Mouse (Mus musculus): ENCODE measurements around the gene Mns1.

DNA sequence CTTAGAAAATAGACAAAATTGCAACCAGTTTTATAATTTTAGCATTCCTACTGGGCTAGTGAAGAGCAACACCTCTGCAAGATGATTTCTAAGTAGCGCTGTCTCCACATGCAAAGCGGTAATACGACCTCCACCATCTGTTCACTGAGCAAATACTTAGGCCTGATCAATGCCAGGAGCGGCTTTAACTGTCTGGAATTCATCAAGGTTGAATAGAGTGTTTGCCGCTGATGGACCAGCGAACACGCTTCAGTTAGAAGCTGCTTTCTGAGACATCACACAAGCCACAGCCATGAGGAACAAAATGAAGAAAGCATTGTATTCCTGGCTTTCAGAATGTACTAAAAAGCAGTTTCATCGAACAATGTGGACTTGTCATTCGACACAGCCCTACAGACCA lies 2.9 kb upstream of the Mns1 start:
- TF ChIP-seq ZNF384 (IDR thresholded peaks at IDR 0.05; ENCODE audit: low read depth, low read length) (no peak), MAFK (IDR thresholded peaks at IDR 0.05; ENCODE audit: insufficient read depth, low read depth, low read length) (no peak), CHD2 (IDR thresholded peaks at IDR 0.05; ENCODE audit: low read depth, low read length) (no peak)

All from ES-E14 (cell line).